Mouse (Mus musculus) C2C12 (cell line): ENCODE measurements around the gene Ttll9. TPM values are rescaled to one million over a fixed set of nuclear protein-coding genes. Genes with fewer than 3 reads are reported as not detected.
A peak's percentile ranks its signal among the peaks of the same experiment; 100 is the strongest.

Source experiments
- H3K27me3 ChIP-seq: one replicate; pipeline ENCODE4 v1.6.1; 2011; ENCODE audit not compliant: control insufficient read depth, insufficient read depth, insufficient read length
- H3K36me3 ChIP-seq: one replicate; pipeline ENCODE4 v1.6.1; 2011; ENCODE audit not compliant: control insufficient read depth, insufficient read depth
- H3K4me3 ChIP-seq: one replicate; pipeline ENCODE4 v1.5.1; 2011; ENCODE audit warnings: mild to moderate bottlenecking, control low read depth; ENCODE audit not compliant: poor library complexity, insufficient read depth, severe bottlenecking
- H3K79me2 ChIP-seq: one replicate; pipeline ENCODE4 v1.6.1; 2011; ENCODE audit not compliant: control insufficient read depth, insufficient read depth
- H3K79me3 ChIP-seq: one replicate; pipeline ENCODE4 v1.6.1; 2011; ENCODE audit warnings: low read depth, control low read depth
- H3ac ChIP-seq: one replicate; pipeline ENCODE3; 2011; ENCODE audit warnings: low read depth; ENCODE audit not compliant: control insufficient read depth, insufficient read length
- CEBPB ChIP-seq: IDR thresholded peaks from one replicate; pipeline ENCODE4 v1.6.1; 2011; ENCODE audit warnings: low read depth, mild to moderate bottlenecking, control low read depth, moderate library complexity
- CTCF ChIP-seq: IDR thresholded peaks from one replicate; pipeline ENCODE4 v1.5.1; 2011; ENCODE audit not compliant: control insufficient read depth, insufficient read depth, insufficient read length
- FOSL1 ChIP-seq: IDR thresholded peaks from one replicate; pipeline ENCODE4 v1.8.0; 2011; ENCODE audit warnings: mild to moderate bottlenecking, low read length; ENCODE audit not compliant: poor library complexity, insufficient read depth, severe bottlenecking
- MAX ChIP-seq: IDR thresholded peaks from one replicate; pipeline ENCODE4 v1.6.1; 2011; ENCODE audit warnings: mild to moderate bottlenecking, control low read depth
- MYOD1 ChIP-seq: IDR thresholded peaks from one replicate; pipeline ENCODE4 v1.6.1; 2011; ENCODE audit warnings: low read depth; ENCODE audit not compliant: control insufficient read depth, insufficient read length
- MYOG ChIP-seq: IDR thresholded peaks from one replicate; pipeline ENCODE4 v1.6.1; 2011; ENCODE audit not compliant: control insufficient read depth, insufficient read length; ENCODE audit errors: extremely low read depth
- USF1 ChIP-seq: IDR thresholded peaks from one replicate; pipeline ENCODE4 v1.6.1; 2011; ENCODE audit warnings: low read depth, mild to moderate bottlenecking, control low read depth, moderate library complexity
- polyA plus RNA-seq: library from polyadenylated mRNA; unstranded; fragments of >200 nt; fragmentation: generic; extraction: Trizol; gene quantifications from one replicate; pipeline ENCODE4 v1.2.1, GENCODE M21; 2012; ENCODE audit warnings: missing spikeins

Ttll9 gene
- polyA plus RNA-seq, 1 experiment = 0.16 TPM

DNA sequence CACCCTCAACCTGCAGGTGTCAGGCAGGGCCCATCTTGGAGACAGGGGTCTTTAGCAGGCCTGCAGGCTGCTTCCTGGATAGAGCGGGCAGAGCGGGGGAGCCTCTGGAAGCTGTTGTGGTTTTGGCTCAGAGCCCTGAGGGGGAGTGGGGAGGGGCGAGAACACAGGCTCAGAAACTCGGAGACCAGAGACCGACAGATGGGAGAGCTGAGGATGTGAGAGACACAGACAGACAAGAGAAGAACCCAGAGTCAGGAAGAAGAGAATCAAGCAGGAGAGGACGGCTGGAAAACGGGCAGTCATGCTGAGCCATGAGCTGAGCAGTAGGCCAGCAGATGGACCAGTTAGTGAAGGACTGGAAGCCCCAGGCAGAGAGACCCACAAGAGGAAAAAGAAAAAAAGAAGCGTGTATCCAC lies 83.6 kb downstream of the Ttll9 start:
- H3K27me3 ChIP-seq = peaks cover 55% of the 10 kb centered on the region
- no peaks in the 10 kb centered on the region for H3K79me2 ChIP-seq
- TF ChIP-seq CEBPB = no peak
- TF ChIP-seq MAX = no peak
- TF ChIP-seq FOSL1 = no peak
- TF ChIP-seq MYOD1 = no peak
- no peak for TF ChIP-seq MYOG
- TF ChIP-seq USF1 = no peak
- TF ChIP-seq CTCF = no peak
- H3K79me3 ChIP-seq = no peaks in the 10 kb centered on the region
- no peak overlapping the region for H3K4me3 ChIP-seq
- no peaks in the 10 kb centered on the region for H3K36me3 ChIP-seq
- no peak overlapping the region for H3ac ChIP-seq

DNA sequence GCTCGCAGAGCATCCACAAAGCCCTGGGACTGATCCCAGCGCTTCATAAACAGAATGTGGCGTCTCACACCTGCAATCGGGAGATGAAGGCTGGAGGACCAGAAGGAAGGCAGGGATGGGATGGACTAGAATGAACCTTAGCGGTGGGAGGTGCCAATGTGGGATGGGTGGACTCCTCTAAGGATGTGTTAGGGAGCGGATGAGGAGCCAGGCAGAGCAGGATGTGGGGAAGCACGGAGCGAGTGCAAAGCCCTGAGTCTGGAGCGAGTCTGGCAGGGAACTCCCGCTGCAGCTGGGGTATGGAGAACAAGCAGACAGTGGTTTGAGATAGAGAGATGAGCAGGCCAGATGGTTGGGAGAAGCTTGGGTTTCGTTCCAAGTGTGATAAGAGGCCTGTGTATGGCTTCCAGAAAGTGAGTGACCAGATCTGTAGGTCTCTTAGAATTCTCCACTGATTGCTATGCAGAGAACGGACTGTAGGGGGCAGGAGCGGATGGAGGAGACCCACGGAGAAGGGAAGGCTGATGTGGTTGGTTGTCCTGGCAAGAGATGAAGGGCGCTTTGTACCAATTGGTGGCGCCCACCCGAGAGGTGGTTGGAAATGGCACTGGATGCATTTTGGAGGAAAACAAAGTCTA lies 85.7 kb downstream of the Ttll9 start:
- no peaks in the 10 kb centered on the region for H3K79me3 ChIP-seq
- H3K36me3 ChIP-seq = no peaks in the 10 kb centered on the region
- TF ChIP-seq CEBPB (no peak), CTCF (peak; percentile 3)
- peaks cover 61% of the 10 kb centered on the region for H3K27me3 ChIP-seq
- no peak overlapping the region for H3ac ChIP-seq
- H3K79me2 ChIP-seq = no peaks in the 10 kb centered on the region
- H3K4me3 ChIP-seq = no peak overlapping the region

DNA sequence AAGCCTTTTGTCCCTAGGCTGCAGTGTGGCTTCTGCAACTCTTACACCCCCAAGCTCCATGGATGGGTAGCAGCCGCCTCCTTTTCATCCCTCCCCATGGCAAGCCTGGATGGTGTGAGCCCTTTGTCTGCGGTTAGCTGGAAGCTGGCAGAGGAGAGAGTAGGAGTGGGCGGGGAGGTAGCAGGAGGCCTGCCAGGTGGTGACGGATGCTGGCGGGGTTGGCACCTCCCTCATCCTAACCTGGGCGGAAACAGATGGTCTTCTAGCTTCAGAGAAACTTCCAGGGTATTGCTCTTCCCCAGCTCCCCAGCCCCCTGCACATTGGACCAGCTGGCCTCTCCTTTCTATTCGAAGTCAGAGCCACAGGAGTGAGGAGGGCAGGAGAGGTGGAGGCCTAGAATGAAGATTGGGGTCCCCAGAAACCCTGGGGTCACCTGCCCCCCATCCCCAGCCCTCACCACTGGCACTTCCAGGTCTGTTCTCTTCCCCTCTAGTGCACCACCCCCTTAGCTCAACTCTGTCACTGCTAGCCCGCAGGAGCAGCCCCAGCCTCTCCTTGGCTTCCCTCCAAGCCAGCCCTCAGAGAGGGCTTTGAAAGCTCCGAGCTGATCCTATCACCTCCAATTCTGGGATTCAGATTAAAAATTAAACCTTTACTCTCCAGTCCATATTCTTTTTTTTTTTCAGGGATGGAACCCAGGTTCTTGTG lies 87.2 kb downstream of the Ttll9 start:
- Histone ChIP-seq H3K79me2 (no peaks in the 10 kb centered on the region), H3K79me3 (no peaks in the 10 kb centered on the region), H3K36me3 (no peaks in the 10 kb centered on the region), H3ac (no peak overlapping the region), H3K27me3 (peaks cover 76% of the 10 kb centered on the region), H3K4me3 (no peak overlapping the region)
- TF ChIP-seq MYOG (no peak), MAX (no peak), FOSL1 (no peak), CTCF (no peak), MYOD1 (no peak), CEBPB (no peak), USF1 (no peak)

DNA sequence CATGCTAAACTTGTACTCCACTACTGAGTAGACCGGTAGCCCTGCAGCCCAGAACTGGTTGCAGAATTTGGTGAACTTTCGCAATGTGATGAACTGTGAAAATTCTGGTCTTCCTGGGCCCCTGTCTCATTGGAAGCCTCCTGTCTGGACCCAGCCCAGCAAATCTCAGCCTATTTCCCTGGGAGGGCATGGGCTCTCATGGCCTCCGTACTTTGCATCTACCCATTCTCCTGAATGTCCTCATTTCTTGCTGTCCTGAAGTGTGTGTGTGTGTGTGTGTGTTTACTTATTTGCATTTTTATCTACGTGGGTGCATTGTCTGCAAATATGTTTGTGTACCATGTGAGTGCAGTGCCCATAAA lies 87.7 kb downstream of the Ttll9 start:
- Histone ChIP-seq H3K79me2 (no peaks in the 10 kb centered on the region), H3ac (no peak overlapping the region), H3K79me3 (no peaks in the 10 kb centered on the region), H3K27me3 (peaks cover 81% of the 10 kb centered on the region), H3K4me3 (no peak overlapping the region), H3K36me3 (no peaks in the 10 kb centered on the region)
- no peak for TF ChIP-seq CEBPB

DNA sequence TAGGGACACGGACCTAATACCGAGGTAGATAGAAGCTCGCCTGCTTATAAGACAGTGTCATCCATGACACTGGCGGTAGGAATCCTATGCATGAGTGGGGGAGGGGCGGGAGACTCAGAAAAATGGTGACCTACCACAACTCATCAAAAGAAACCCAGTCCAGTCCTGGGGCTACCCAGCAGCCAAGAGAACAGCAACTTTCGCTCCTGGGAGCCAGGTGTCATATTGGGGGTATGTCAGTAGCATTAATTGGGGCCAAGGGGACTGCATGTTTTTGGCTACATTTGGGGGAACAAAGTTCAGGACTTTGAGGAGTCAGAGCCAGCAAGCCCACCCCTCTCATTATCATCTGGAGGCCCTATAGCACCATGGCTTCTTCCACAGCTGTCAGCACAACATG lies 88.8 kb downstream of the Ttll9 start:
- H3K27me3 ChIP-seq = peaks cover 75% of the 10 kb centered on the region
- no peaks in the 10 kb centered on the region for H3K79me3 ChIP-seq
- H3K36me3 ChIP-seq = no peaks in the 10 kb centered on the region
- TF ChIP-seq MAX = no peak
- no peak for TF ChIP-seq USF1
- no peak for TF ChIP-seq MYOG
- TF ChIP-seq CEBPB = no peak
- TF ChIP-seq CTCF = no peak
- no peak for TF ChIP-seq FOSL1
- no peak for TF ChIP-seq MYOD1
- H3K79me2 ChIP-seq = no peaks in the 10 kb centered on the region
- H3K4me3 ChIP-seq = no peak overlapping the region
- no peak overlapping the region for H3ac ChIP-seq

DNA sequence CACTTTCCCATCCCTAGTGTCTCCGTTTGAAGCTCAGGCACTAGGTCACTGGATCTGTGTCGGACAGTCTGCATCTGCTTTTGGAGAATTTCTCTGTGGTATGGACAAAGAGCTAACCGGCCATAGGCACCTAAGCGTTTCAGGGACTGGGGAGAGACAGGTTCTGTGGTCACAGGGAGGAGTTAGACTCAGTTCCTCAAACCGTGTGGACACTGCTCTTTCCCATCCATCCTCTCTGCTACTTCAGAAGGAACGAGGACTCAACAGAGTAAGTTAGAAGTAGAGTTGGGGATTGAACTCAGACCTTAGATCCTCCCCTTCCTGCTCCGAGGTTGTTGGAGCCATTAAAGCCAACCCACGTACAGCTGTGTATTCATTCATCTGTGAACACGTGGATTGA lies 89.3 kb downstream of the Ttll9 start:
- H3K79me3 ChIP-seq = no peaks in the 10 kb centered on the region
- H3K79me2 ChIP-seq = no peaks in the 10 kb centered on the region
- TF ChIP-seq USF1 (no peak), MYOD1 (no peak), MYOG (no peak), MAX (no peak), CTCF (no peak), FOSL1 (no peak), CEBPB (no peak)
- no peak overlapping the region for H3ac ChIP-seq
- H3K4me3 ChIP-seq = no peak overlapping the region
- no peaks in the 10 kb centered on the region for H3K36me3 ChIP-seq
- peaks cover 75% of the 10 kb centered on the region for H3K27me3 ChIP-seq
